Mouse (Mus musculus): ENCODE results near the gene Asb16. TPM values are rescaled to one million over a fixed set of nuclear protein-coding genes. Genes with fewer than 3 reads are reported as not detected.

Gene Asb16
- not detected in 2 replicates for polyA plus RNA-seq (2012; ENCODE audit: insufficient read depth, insufficient read length, missing spikeins)

- Histone ChIP-seq H3K4me1 (ENCODE audit: control insufficient read depth, insufficient read depth, low read length) (peaks cover 6% of the 10 kb centered on the region), H3K4me3 (ENCODE audit: insufficient read depth, low read length) (no peak within 1 kb of the TSS), H3K27ac (ENCODE audit: insufficient read depth, low read depth, low read length) (no peak within 1 kb of the TSS)
- TF ChIP-seq CTCF (IDR thresholded peaks at IDR 0.05; ENCODE audit: low read depth, low read length) (no peak), POLR2A (IDR thresholded peaks at IDR 0.05; ENCODE audit: borderline replicate concordance, low read depth, low read length) (no peak)
These were observed at the start of gene Asb16 for GRCm38 (mm10) chr11:102268520-102269244. Gene Asb16, plus strand, starts transcription at chr11:102268743.

GRCm38 (mm10) chr11:102218783-102219182, 49.8 kb upstream of the Asb16 start:
- peaks cover 74% of the 10 kb centered on the region for H3K4me1 ChIP-seq (ENCODE audit: control insufficient read depth, insufficient read depth, low read length)
- no peak for TF ChIP-seq CTCF (IDR thresholded peaks at IDR 0.05; ENCODE audit: low read depth, low read length)
- no peak for TF ChIP-seq POLR2A (IDR thresholded peaks at IDR 0.05; ENCODE audit: borderline replicate concordance, low read depth, low read length)
- H3K4me3 ChIP-seq (ENCODE audit: insufficient read depth, low read length): peak overlapping the region; percentile 68
- H3K27ac ChIP-seq (ENCODE audit: insufficient read depth, low read depth, low read length): peak overlapping the region; percentile 82

DNA sequence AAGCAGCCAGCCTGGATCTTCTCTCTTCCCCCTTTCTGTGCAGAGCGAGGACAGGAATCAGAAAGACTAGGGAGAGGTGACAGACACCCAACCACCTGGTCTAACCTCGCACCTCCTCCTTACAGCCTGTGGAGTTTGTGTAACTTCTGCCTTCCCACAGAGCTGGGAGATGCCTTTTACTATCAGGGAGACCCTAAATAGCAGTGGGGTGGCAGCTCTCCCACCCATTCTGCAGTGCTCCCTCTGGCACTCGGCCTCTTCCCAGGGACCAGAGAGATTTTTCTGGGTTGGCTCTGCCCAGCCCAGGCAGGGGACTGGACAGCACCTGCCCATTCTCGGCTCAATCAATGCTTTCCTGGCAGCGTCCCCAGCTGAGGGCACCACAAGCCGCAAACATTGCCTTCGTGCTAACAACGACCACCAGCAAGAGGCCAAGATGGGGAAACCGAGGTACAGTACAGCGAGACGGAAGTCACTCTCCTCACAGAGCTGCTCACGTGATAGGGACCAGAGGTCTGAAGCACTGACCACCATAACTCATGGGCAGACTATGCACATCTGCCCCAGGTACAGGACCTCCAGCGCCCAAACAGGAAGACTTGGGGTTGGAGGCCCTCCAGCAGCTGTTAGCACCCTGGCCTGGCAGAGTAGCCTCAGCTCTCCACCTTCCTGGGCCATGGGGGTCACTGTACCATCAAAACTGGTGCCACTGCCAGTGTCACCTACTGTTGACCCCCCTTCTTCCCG, 49.1 kb upstream of the Asb16 start:
- Histone ChIP-seq H3K27ac (ENCODE audit: insufficient read depth, low read depth, low read length) (peak overlapping the region; percentile 59), H3K4me1 (ENCODE audit: control insufficient read depth, insufficient read depth, low read length) (peaks cover 74% of the 10 kb centered on the region), H3K4me3 (ENCODE audit: insufficient read depth, low read length) (0 out of 2 replicates have a peak overlapping the region, but pooled peaks have one; percentile 1)
- TF ChIP-seq CTCF (IDR thresholded peaks at IDR 0.05; ENCODE audit: low read depth, low read length) (no peak), POLR2A (IDR thresholded peaks at IDR 0.05; ENCODE audit: borderline replicate concordance, low read depth, low read length) (no peak)

DNA sequence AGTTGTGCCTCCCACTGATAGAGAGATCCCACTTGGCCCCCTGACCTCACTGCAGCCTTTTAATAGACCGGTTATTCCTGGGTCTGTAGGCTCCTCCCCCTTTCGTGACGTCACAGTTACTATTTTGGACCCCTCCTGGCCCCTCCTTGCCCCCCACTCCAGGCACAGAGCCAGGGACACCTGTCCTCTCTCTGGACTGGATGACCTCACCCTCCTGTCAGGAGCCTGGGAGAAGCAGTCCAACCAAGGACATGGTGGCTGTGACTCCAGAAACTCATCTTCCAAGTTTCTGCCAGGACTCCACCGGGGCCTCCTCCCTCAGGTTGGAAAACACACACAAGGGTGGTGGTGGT, 48.6 kb upstream of the Asb16 start:
- TF ChIP-seq CTCF (IDR thresholded peaks at IDR 0.05; ENCODE audit: low read depth, low read length): no peak
- no peak for TF ChIP-seq POLR2A (IDR thresholded peaks at IDR 0.05; ENCODE audit: borderline replicate concordance, low read depth, low read length)
- peaks cover 69% of the 10 kb centered on the region for H3K4me1 ChIP-seq (ENCODE audit: control insufficient read depth, insufficient read depth, low read length)
- H3K4me3 ChIP-seq (ENCODE audit: insufficient read depth, low read length): no peak overlapping the region
- H3K27ac ChIP-seq (ENCODE audit: insufficient read depth, low read depth, low read length): no peak overlapping the region

- no peak overlapping the region for H3K27ac ChIP-seq (ENCODE audit: insufficient read depth, low read depth, low read length)
- H3K4me3 ChIP-seq (ENCODE audit: insufficient read depth, low read length): no peak overlapping the region
- TF ChIP-seq CTCF (IDR thresholded peaks at IDR 0.05; ENCODE audit: low read depth, low read length) (no peak), POLR2A (IDR thresholded peaks at IDR 0.05; ENCODE audit: borderline replicate concordance, low read depth, low read length) (no peak)
- peaks cover 66% of the 10 kb centered on the region for H3K4me1 ChIP-seq (ENCODE audit: control insufficient read depth, insufficient read depth, low read length)
These were observed 48.1 kb upstream of the Asb16 start for GRCm38 (mm10) chr11:102220451-102220850.

- TF ChIP-seq CTCF (IDR thresholded peaks at IDR 0.05; ENCODE audit: low read depth, low read length): no peak
- TF ChIP-seq POLR2A (IDR thresholded peaks at IDR 0.05; ENCODE audit: borderline replicate concordance, low read depth, low read length): no peak
- Histone ChIP-seq H3K4me3 (ENCODE audit: insufficient read depth, low read length) (no peak overlapping the region), H3K4me1 (ENCODE audit: control insufficient read depth, insufficient read depth, low read length) (peaks cover 58% of the 10 kb centered on the region), H3K27ac (ENCODE audit: insufficient read depth, low read depth, low read length) (peak overlapping the region; percentile 44)
These were observed 47.1 kb upstream of the Asb16 start for GRCm38 (mm10) chr11:102221243-102221953.

- Histone ChIP-seq H3K4me1 (ENCODE audit: control insufficient read depth, insufficient read depth, low read length) (peaks cover 56% of the 10 kb centered on the region), H3K27ac (ENCODE audit: insufficient read depth, low read depth, low read length) (peak overlapping the region; percentile 44), H3K4me3 (ENCODE audit: insufficient read depth, low read length) (no peak overlapping the region)
- TF ChIP-seq CTCF (IDR thresholded peaks at IDR 0.05; ENCODE audit: low read depth, low read length) (no peak), POLR2A (IDR thresholded peaks at IDR 0.05; ENCODE audit: borderline replicate concordance, low read depth, low read length) (no peak)
These were observed 46.6 kb upstream of the Asb16 start for GRCm38 (mm10) chr11:102221954-102222351.

GRCm38 (mm10) chr11:102223166-102223565, 45.4 kb upstream of the Asb16 start:
- H3K27ac ChIP-seq (ENCODE audit: insufficient read depth, low read depth, low read length): no peak overlapping the region
- H3K4me1 ChIP-seq (ENCODE audit: control insufficient read depth, insufficient read depth, low read length): peaks cover 53% of the 10 kb centered on the region
- no peak for TF ChIP-seq POLR2A (IDR thresholded peaks at IDR 0.05; ENCODE audit: borderline replicate concordance, low read depth, low read length)
- TF ChIP-seq CTCF (IDR thresholded peaks at IDR 0.05; ENCODE audit: low read depth, low read length): no peak; the same call in 1 of the 2 replicates
- no peak overlapping the region for H3K4me3 ChIP-seq (ENCODE audit: insufficient read depth, low read length)

- Histone ChIP-seq H3K27ac (ENCODE audit: insufficient read depth, low read depth, low read length) (no peak overlapping the region), H3K4me3 (ENCODE audit: insufficient read depth, low read length) (no peak overlapping the region), H3K4me1 (ENCODE audit: control insufficient read depth, insufficient read depth, low read length) (peaks cover 51% of the 10 kb centered on the region)
- TF ChIP-seq POLR2A (IDR thresholded peaks at IDR 0.05; ENCODE audit: borderline replicate concordance, low read depth, low read length) (no peak), CTCF (IDR thresholded peaks at IDR 0.05; ENCODE audit: low read depth, low read length) (no peak)
These were observed 43.9 kb upstream of the Asb16 start for GRCm38 (mm10) chr11:102224686-102225085.

Data from bone marrow macrophage, adult 2 months (primary cell).